Mouse (Mus musculus) CH12.LX (cell line): Measurements from ENCODE around the gene Wdfy3.

Experiments used
- CTCF ChIP-seq, 2 experiments: IDR thresholded peaks in 1 of 2; conservative IDR thresholded peaks in 1 of 2; 2 replicates each; pipeline ENCODE4 v1.5.1; 2011 to 2012; ENCODE audit warnings: low read depth in 2 of 2, low read length in 2 of 2, improper control_type of control experiment in 1 of 2, inconsistent platforms in 1 of 2, mild to moderate bottlenecking in 1 of 2, moderate library complexity in 1 of 2
- E2F4 ChIP-seq: IDR thresholded peaks from 2 replicates; pipeline ENCODE4 v1.6.1; 2011; ENCODE audit warnings: low read depth, low read length, improper control_type of control experiment; ENCODE audit not compliant: insufficient replicate concordance
- EP300 ChIP-seq: IDR thresholded peaks from 2 replicates; pipeline ENCODE4 v1.6.1; 2011; ENCODE audit warnings: low read length, improper control_type of control experiment
- HCFC1 ChIP-seq: IDR thresholded peaks from 2 replicates; pipeline ENCODE4 v1.6.1; 2012; ENCODE audit warnings: low read depth, mild to moderate bottlenecking, inconsistent platforms, low read length, improper control_type of control experiment
- POLR2A ChIP-seq: IDR thresholded peaks from 2 replicates; pipeline ENCODE4 v1.6.1; 2011; ENCODE audit warnings: low read depth, mild to moderate bottlenecking, improper control_type of control experiment, low read length
- ZKSCAN1 ChIP-seq: IDR thresholded peaks from 2 replicates; pipeline ENCODE4 v1.6.1; 2012; ENCODE audit warnings: low read depth, inconsistent platforms, low read length, improper control_type of control experiment, borderline replicate concordance
- ZNF384 ChIP-seq: IDR thresholded peaks from 2 replicates; pipeline ENCODE4 v1.6.1; 2012; ENCODE audit warnings: low read depth, low read length, improper control_type of control experiment, inconsistent platforms

DNA sequence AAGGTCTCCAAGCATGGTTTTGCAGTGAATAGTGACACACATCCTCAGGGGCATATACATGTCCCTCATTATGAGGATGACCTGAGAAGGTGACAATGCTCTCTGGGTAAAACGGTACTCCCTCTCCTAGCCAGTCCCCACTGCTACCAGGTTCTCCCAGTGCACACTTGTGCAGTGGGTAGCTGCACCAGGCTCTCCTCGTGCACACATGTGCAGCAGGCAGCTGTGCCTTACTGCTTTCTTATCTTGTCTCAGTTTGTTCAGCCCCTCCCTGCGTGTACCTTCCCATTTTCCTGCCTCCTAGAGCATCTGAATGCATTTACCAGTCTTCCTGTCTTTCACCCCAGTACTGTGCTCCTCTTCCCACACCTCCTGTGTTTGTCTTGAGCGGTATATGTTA, 277.1 kb downstream of the Wdfy3 start:
- no peak for TF ChIP-seq E2F4
- TF ChIP-seq CTCF (conservative IDR thresholded peaks at IDR 0.05 in 1 of 2, IDR thresholded peaks at IDR 0.05 in 1 of 2; ENCODE audit: low read depth in 2 of 2, low read length in 2 of 2): no peak
- TF ChIP-seq ZNF384: no peak
- TF ChIP-seq HCFC1: no peak
- TF ChIP-seq EP300: no peak
- no peak for TF ChIP-seq POLR2A
- no peak for TF ChIP-seq ZKSCAN1
